Comparison of ENCODE assay signal across 29 mouse cellular contexts in genomic region chr10:65219251-65219650, GRCm38 (mm10).
DNase-seq lines count a peak whose midpoint lies in the region; ATAC-seq and TF ChIP-seq lines count a peak whose summit lies in the region.
"Had no signal": no experiment of that assay in that cellular context is flagged by ENCODE, and none has a peak within 500 bp of the region (broad histone marks: within the 10 kb centered on the region; RNA-seq: fewer than 3 reads in every experiment).

No protein-coding gene starts in this region.

- no peak for TF ChIP-seq POLR2A in kidney, adult 2 months (IDR thresholded peaks at IDR 0.05; ENCODE audit: low read depth, low read length)
- no peak for TF ChIP-seq POLR2A in brain, embryonic 14.5 days (IDR thresholded peaks at IDR 0.05; ENCODE audit: borderline replicate concordance, extremely low read depth, insufficient read depth, insufficient read length, poor library complexity, severe bottlenecking)

- no peak for TF ChIP-seq CTCF in kidney, adult 2 months (conservative IDR thresholded peaks at IDR 0.05; ENCODE audit: insufficient read depth, insufficient read length, low read depth, low read length)
- no peak for TF ChIP-seq CTCF in brain, embryonic 14.5 days (IDR thresholded peaks at IDR 0.05; ENCODE audit: borderline replicate concordance, extremely low read depth, insufficient read depth, insufficient read length)

- peak; percentile 47 for DNase-seq in cerebellum, adult 9-10 months
- peak; percentile 2 for DNase-seq in kidney, adult 2 months
- DNase-seq in kidney, adult 11 months: no peak
- peak; percentile 49 for DNase-seq in brain, embryonic 14.5 days (ENCODE audit: low read depth)
- peak; percentile 8 to 36 for DNase-seq in cerebellum, postnatal 36 days
- no peak for DNase-seq in spleen, postnatal 14 days (ENCODE audit: low spot score in 2 of 2)
- DNase-seq: adrenal gland, postnatal 10 days; gastrocnemius, adult 2 months; gastrocnemius, postnatal 36 days; heart, adult 18-20 months; heart, postnatal 36 days; kidney, postnatal 25 days; liver, embryonic 13.5 days; lung, adult 18-20 months; midbrain, embryonic 14.5 days; right cerebral cortex, adult 18-20 months; spleen, adult 18-20 months; thymus, adult 2 months; thymus, postnatal 36 days had no signal

- H3K27ac ChIP-seq in kidney, adult 2 months (ENCODE audit: insufficient read depth, low read depth, low read length): no peak overlapping the region
- H3K27ac ChIP-seq: gastrocnemius, adult 2 months; hindbrain, embryonic 12.5 days; kidney, embryonic 15.5 days; limb, embryonic 10.5 days; limb, embryonic 15.5 days; liver, embryonic 13.5 days; stomach, postnatal 0 days had no signal

- ATAC-seq in cerebellum, adult (ENCODE audit: insufficient number of reproducible peaks, low FRiP score, low TSS enrichment): no peak; the same call in 1 of the 2 replicates
- ATAC-seq: intestine, postnatal 0 days; lung, postnatal 0 days; Patski had no signal

- H3K4me1 ChIP-seq in kidney, adult 2 months (ENCODE audit: control insufficient read depth, insufficient read depth, low read length): no peaks in the 10 kb centered on the region
- H3K4me1 ChIP-seq: hindbrain, embryonic 12.5 days; kidney, embryonic 15.5 days; limb, embryonic 10.5 days; limb, embryonic 15.5 days; liver, embryonic 13.5 days had no signal

- WGBS in kidney, adult 2 months: 70% methylated on average over 5 of the region's 5 CpGs

- no peaks in the 10 kb centered on the region for H3K36me3 ChIP-seq in kidney, adult 2 months (ENCODE audit: control insufficient read depth, insufficient read depth, low read length)
- H3K36me3 ChIP-seq: hindbrain, embryonic 12.5 days; kidney, embryonic 15.5 days; limb, embryonic 10.5 days; limb, embryonic 15.5 days; liver, embryonic 13.5 days had no signal

- H3K27me3 ChIP-seq in kidney, adult 2 months (replicated peaks; ENCODE audit: control insufficient read depth, insufficient read depth, low read length): no peaks in the 10 kb centered on the region
- H3K27me3 ChIP-seq: hindbrain, embryonic 12.5 days; kidney, embryonic 15.5 days; limb, embryonic 15.5 days; liver, embryonic 13.5 days; Patski had no signal

- H3K4me3 ChIP-seq in kidney, adult 2 months (ENCODE audit: insufficient read depth, low read depth, low read length): no peak overlapping the region
- H3K4me3 ChIP-seq: erythroblast, embryonic 14.5 days; gastrocnemius, adult 2 months; hindbrain, embryonic 12.5 days; kidney, embryonic 15.5 days; limb, embryonic 10.5 days; limb, embryonic 15.5 days; liver, embryonic 13.5 days had no signal

Comparison
In these comparisons a context has a peak if more than half of its experiments do, and no peak if none do; other contexts are left out.
1. DNase-seq: peak in cerebellum, adult 9-10 months (single experiment), kidney, adult 2 months (single experiment), brain, embryonic 14.5 days (single experiment) and cerebellum, postnatal 36 days (2 of 2); none in kidney, adult 11 months (single experiment) and spleen, postnatal 14 days (0 of 2).